In the genomic region with DNA sequence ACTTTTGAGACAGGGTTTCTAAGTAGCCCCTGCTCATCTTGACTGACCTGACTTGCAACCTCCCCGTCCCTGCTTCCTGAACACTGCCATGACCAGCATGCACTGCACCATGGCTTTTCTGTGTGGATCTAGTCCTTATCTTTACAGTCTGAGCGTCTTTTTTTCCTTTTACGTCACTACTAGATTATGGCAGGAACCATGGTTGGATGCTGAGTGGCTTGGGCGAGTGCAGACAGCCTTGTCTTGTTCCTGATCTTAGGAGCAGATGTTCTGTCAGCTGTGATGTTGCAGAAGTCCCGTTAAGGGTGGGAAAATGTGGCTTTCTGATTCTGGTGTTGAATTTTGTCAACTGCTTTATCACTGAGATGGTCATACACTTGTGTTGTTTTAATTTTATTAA, we compare ENCODE assay signal across 8 mouse cellular contexts. TPM values are rescaled to one million over a fixed set of nuclear protein-coding genes. Genes with fewer than 3 reads are reported as not detected.
DNase-seq lines count a peak whose midpoint lies in the region; ATAC-seq and TF ChIP-seq lines count a peak whose summit lies in the region.

No protein-coding gene starts in this region.

- H3K4me3 ChIP-seq in lung, postnatal 0 days (ENCODE audit: low read depth, low read length), result no peak overlapping the region
- no peak overlapping the region for H3K4me3 ChIP-seq in heart, embryonic 11.5 days (ENCODE audit: low read depth, low read length)
- H3K4me3 ChIP-seq in liver, embryonic 14.5 days (ENCODE audit: insufficient read depth in 1 of 2, low read depth in 2 of 2, low read length in 2 of 2), result no peak overlapping the region
- H3K4me3 ChIP-seq in stomach, embryonic 15.5 days (replicated peaks), result no peak overlapping the region

- no peaks in the 10 kb centered on the region for H3K9me3 ChIP-seq in lung, postnatal 0 days (ENCODE audit: low read length)
- H3K9me3 ChIP-seq in heart, embryonic 11.5 days (replicated peaks; ENCODE audit: control insufficient read depth, low read length), result no peaks in the 10 kb centered on the region
- no peaks in the 10 kb centered on the region for H3K9me3 ChIP-seq in liver, embryonic 14.5 days (ENCODE audit: control insufficient read depth, low read length)
- H3K9me3 ChIP-seq in stomach, embryonic 15.5 days, result no peaks in the 10 kb centered on the region

- WGBS in lung, postnatal 0 days, result 32% methylated on average over 5 of the region's 5 CpGs
- 9% methylated on average over 5 of the region's 5 CpGs for WGBS in heart, embryonic 11.5 days (ENCODE audit: insufficient replicate concordance)
- WGBS in liver, embryonic 14.5 days (ENCODE audit: insufficient replicate concordance), result 6% methylated on average over 5 of the region's 5 CpGs
- WGBS in stomach, embryonic 15.5 days, result 11% methylated on average over 5 of the region's 5 CpGs

- TF ChIP-seq EP300 in lung, postnatal 0 days (IDR thresholded peaks at IDR 0.05), result no peak
- TF ChIP-seq EP300 in liver, embryonic 14.5 days (IDR thresholded peaks at IDR 0.05; ENCODE audit: low read depth), result no peak

- no peak for TF ChIP-seq CTCF in lung, postnatal 0 days (IDR thresholded peaks at IDR 0.05)
- no peak for TF ChIP-seq CTCF in liver, embryonic 14.5 days (IDR thresholded peaks at IDR 0.05; ENCODE audit: low read depth)

- H3K27ac ChIP-seq in lung, postnatal 0 days (ENCODE audit: low read length), result peak overlapping the region; percentile 43; the same call in 1 of the 2 replicates
- H3K27ac ChIP-seq in heart, embryonic 11.5 days (ENCODE audit: low read depth, low read length), result peak overlapping the region; percentile 89
- H3K27ac ChIP-seq in liver, embryonic 14.5 days, result no peak overlapping the region
- H3K27ac ChIP-seq in stomach, embryonic 15.5 days, result peak overlapping the region; percentile 74

- peaks cover 10% of the 10 kb centered on the region for H3K4me1 ChIP-seq in lung, postnatal 0 days (ENCODE audit: insufficient read depth, low read depth, low read length)
- peaks cover 59% of the 10 kb centered on the region for H3K4me1 ChIP-seq in heart, embryonic 11.5 days (ENCODE audit: control insufficient read depth, insufficient read depth, low read length)
- peaks cover 5 to 16% of the 10 kb centered on the region in 2 experiments; a peak in 3 of 4 replicates for H3K4me1 ChIP-seq in liver, embryonic 14.5 days (replicated peaks; ENCODE audit: control insufficient read depth in 2 of 2, insufficient read depth in 2 of 2, low read length in 1 of 2)
- peaks cover 42% of the 10 kb centered on the region for H3K4me1 ChIP-seq in stomach, embryonic 15.5 days

- no peaks in the 10 kb centered on the region for H3K36me3 ChIP-seq in lung, postnatal 0 days (ENCODE audit: insufficient read depth, low read length)
- no peaks in the 10 kb centered on the region for H3K36me3 ChIP-seq in heart, embryonic 11.5 days (ENCODE audit: control insufficient read depth, insufficient read depth, low read length)
- H3K36me3 ChIP-seq in liver, embryonic 14.5 days (replicated peaks; ENCODE audit: control insufficient read depth, insufficient read depth, low read depth), result no peaks in the 10 kb centered on the region
- H3K36me3 ChIP-seq in stomach, embryonic 15.5 days, result 0 out of 2 replicates have a peak, but pooled peaks cover 4% of the 10 kb centered on the region

- ATAC-seq in lung, postnatal 0 days, result peak; percentile 39
- 0 out of 2 replicates have a peak, but pooled peaks have one; percentile 19 for ATAC-seq in heart, embryonic 11.5 days (replicated peaks; ENCODE audit: insufficient number of reproducible peaks, low FRiP score, low TSS enrichment)
- ATAC-seq in liver, embryonic 14.5 days (ENCODE audit: insufficient read depth), result peak; percentile 32; the same call in 1 of the 2 replicates
- no peak; the same call in 1 of the 2 replicates for ATAC-seq in stomach, embryonic 15.5 days (ENCODE audit: insufficient read depth, low FRiP score, low read depth)

- no peak overlapping the region for H3K4me2 ChIP-seq in lung, postnatal 0 days (replicated peaks; ENCODE audit: low read depth, low read length)
- peak overlapping the region; percentile 36; the same call in 1 of the 2 replicates for H3K4me2 ChIP-seq in heart, embryonic 11.5 days
- no peak overlapping the region for H3K4me2 ChIP-seq in liver, embryonic 14.5 days (ENCODE audit: low read depth)
- H3K4me2 ChIP-seq in stomach, embryonic 15.5 days, result no peak overlapping the region

- H3K27me3 ChIP-seq in lung, postnatal 0 days (replicated peaks; ENCODE audit: insufficient read depth, low read length), result no peaks in the 10 kb centered on the region
- no peaks in the 10 kb centered on the region for H3K27me3 ChIP-seq in heart, embryonic 11.5 days (ENCODE audit: control insufficient read depth, insufficient read depth, low read length)
- H3K27me3 ChIP-seq in liver, embryonic 14.5 days (ENCODE audit: control insufficient read depth, insufficient read depth, low read length), result no peaks in the 10 kb centered on the region
- no peaks in the 10 kb centered on the region for H3K27me3 ChIP-seq in stomach, embryonic 15.5 days (replicated peaks)

- no peak overlapping the region for H3K9ac ChIP-seq in lung, postnatal 0 days (replicated peaks; ENCODE audit: low read depth)
- peak overlapping the region; percentile 28; the same call in 1 of the 2 replicates for H3K9ac ChIP-seq in heart, embryonic 11.5 days (ENCODE audit: low read depth, low read length)
- no peak overlapping the region for H3K9ac ChIP-seq in liver, embryonic 14.5 days (replicated peaks)
- no peak overlapping the region for H3K9ac ChIP-seq in stomach, embryonic 15.5 days

- DNase-seq in lung, postnatal 0 days (ENCODE audit: low spot score), result peak; percentile 64
- no peak for DNase-seq in lung, postnatal 14 days
- DNase-seq in liver, embryonic 14.5 days (ENCODE audit: low read depth in 3 of 3, low spot score in 3 of 3), result no peak
- no peak for DNase-seq in cerebellum, postnatal 36 days
- no peak for DNase-seq in testis, postnatal 10 days (ENCODE audit: low spot score)
- no peak for DNase-seq in left cerebral cortex, adult 11 months (ENCODE audit: low spot score)

RNA-seq across cellular contexts. Expression of gene Trak1, which starts 34.1 kb away (rescaled TPM):
- 27.1 and 28.6 TPM in 2 replicates for polyA plus RNA-seq in lung, postnatal 0 days (2015; fragmentation: Nextera tagmentation; extraction: Ambion mirVana)
- 21.3 and 27.2 TPM in 2 replicates for polyA plus RNA-seq in heart, embryonic 11.5 days (2014; fragmentation: Nextera tagmentation; extraction: Ambion mirVana)
- polyA plus RNA-seq in liver, embryonic 14.5 days (2012; rRNA removed), result 3.1 TPM in 2 replicates
- 2.9 TPM in 2 replicates for polyA plus RNA-seq in liver, embryonic 14.5 days (2014; fragmentation: Nextera tagmentation; extraction: Ambion mirVana)
- polyA plus RNA-seq in stomach, embryonic 15.5 days (2015; fragmentation: Nextera tagmentation; extraction: Ambion mirVana), result 20.7 and 21.3 TPM in 2 replicates

RNA-seq across cellular contexts. Expression of gene Ulk4, which starts 54.4 kb away (rescaled TPM):
- 117 and 122 TPM in 2 replicates for polyA plus RNA-seq in lung, postnatal 0 days (2015; fragmentation: Nextera tagmentation; extraction: Ambion mirVana)
- polyA plus RNA-seq in heart, embryonic 11.5 days (2014; fragmentation: Nextera tagmentation; extraction: Ambion mirVana), result 101 and 106 TPM in 2 replicates
- 0.32 and 0.40 TPM in 2 replicates for polyA plus RNA-seq in liver, embryonic 14.5 days (2012; rRNA removed)
- polyA plus RNA-seq in liver, embryonic 14.5 days (2014; fragmentation: Nextera tagmentation; extraction: Ambion mirVana), result 25.9 and 30.5 TPM in 2 replicates
- 153 and 179 TPM in 2 replicates for polyA plus RNA-seq in stomach, embryonic 15.5 days (2015; fragmentation: Nextera tagmentation; extraction: Ambion mirVana)
